Mouse (Mus musculus): ENCODE results near the gene Jchain.

The Jchain gene

GRCm38 (mm10) chr5:88519232-88519631 lies 8.5 kb downstream of the Jchain start:
- DNase-seq (ENCODE audit: low read depth) = peak; percentile 17

- no peak for DNase-seq (ENCODE audit: low read depth)
Measured at GRCm38 (mm10) chr5:88508990-88509389, 18.7 kb downstream of the Jchain start.

- DNase-seq (ENCODE audit: low read depth) = no peak
Measured at GRCm38 (mm10) chr5:88508555-88508954, 19.1 kb downstream of the Jchain start.

GRCm38 (mm10) chr5:88499781-88500180 lies 27.9 kb downstream of the Jchain start:
- DNase-seq (ENCODE audit: low read depth) = no peak

GRCm38 (mm10) chr5:88491111-88491510 lies 36.6 kb downstream of the Jchain start:
- no peak for DNase-seq (ENCODE audit: low read depth)

GRCm38 (mm10) chr5:88489004-88489403 lies 38.7 kb downstream of the Jchain start:
- DNase-seq (ENCODE audit: low read depth) = no peak

- no peak for DNase-seq (ENCODE audit: low read depth)
Measured at GRCm38 (mm10) chr5:88487675-88488074, 40.0 kb downstream of the Jchain start, which contains the start of gene Enam. Gene Enam, plus strand, starts transcription at chr5:88487975.
